ENCODE assay signal across 10 mouse cellular contexts in the genomic region with DNA sequence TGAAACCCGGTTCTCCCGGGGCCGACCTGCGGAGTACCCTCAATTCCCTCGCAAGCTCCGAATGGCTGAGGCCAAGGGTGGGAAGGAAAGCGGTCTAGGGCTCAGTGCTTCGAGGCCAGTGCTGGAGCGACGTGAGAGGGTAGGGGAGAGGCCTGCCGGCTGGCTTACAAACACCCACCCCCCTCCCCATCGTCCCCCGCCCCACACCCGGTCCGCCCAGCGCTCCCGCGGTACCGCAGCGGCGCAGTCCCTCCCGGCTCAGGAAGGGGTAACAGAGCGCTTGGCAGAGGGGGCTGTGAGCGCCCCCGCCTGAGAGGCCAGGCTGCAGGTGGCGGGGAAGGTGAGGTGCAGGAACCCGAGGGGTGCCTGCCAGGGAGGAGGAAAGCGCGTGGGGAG. TPM values are rescaled to one million over a fixed set of nuclear protein-coding genes. Genes with fewer than 3 reads are reported as not detected.
DNase-seq lines count a peak whose midpoint lies in the region; ATAC-seq and TF ChIP-seq lines count a peak whose summit lies in the region.
"Had no signal": no experiment of that assay in that cellular context is flagged by ENCODE, and none has a peak within 500 bp of the region (broad histone marks: within the 10 kb centered on the region; RNA-seq: fewer than 3 reads in every experiment).

Gene Dmrt3 (plus strand): TSS at position 287 of the 396 bp plus-strand sequence.

- intact Hi-C loops in heart, postnatal 10 days (cut with DNase I) = no loop called here

- no peak for DNase-seq in heart, postnatal 10 days
- no peak for DNase-seq in ES-E14 (ENCODE audit: low read depth, low spot score)
- peak; percentile 67 for DNase-seq in hindbrain, embryonic 11.5 days (ENCODE audit: low spot score)
- DNase-seq in urinary bladder, postnatal 4 days (ENCODE audit: low spot score in 2 of 2) = no peak
- DNase-seq in yolk sac, embryonic 10.5 days (ENCODE audit: low spot score) = no peak
- DNase-seq in urinary bladder, adult 18-20 months (ENCODE audit: low spot score in 2 of 2) = no peak

- H3K4me3 ChIP-seq in heart, embryonic 12.5 days = peak within 1 kb of the TSS; percentile 45
- H3K4me3 ChIP-seq in ES-E14 (ENCODE audit: insufficient read depth in 1 of 2, low read depth in 1 of 2, low read length in 2 of 2, poor library complexity in 1 of 2, severe bottlenecking in 1 of 2) = peak within 1 kb of the TSS; percentile 53 to 86
- H3K4me3 ChIP-seq in hindbrain, embryonic 11.5 days (ENCODE audit: low read depth, low read length) = peak within 1 kb of the TSS; percentile 31
- peak within 1 kb of the TSS; percentile 21 for H3K4me3 ChIP-seq in midbrain, embryonic 15.5 days
- H3K4me3 ChIP-seq: erythroblast, embryonic 14.5 days had no signal

- H3K9ac ChIP-seq in heart, embryonic 12.5 days = peak within 1 kb of the TSS; percentile 47
- peak within 1 kb of the TSS; percentile 65 for H3K9ac ChIP-seq in ES-E14 (ENCODE audit: insufficient read depth, low read depth, low read length, poor library complexity, severe bottlenecking)
- H3K9ac ChIP-seq in hindbrain, embryonic 11.5 days (ENCODE audit: low read depth, low read length) = no peak within 1 kb of the TSS
- no peak within 1 kb of the TSS for H3K9ac ChIP-seq in midbrain, embryonic 15.5 days

- H3K27ac ChIP-seq in heart, embryonic 12.5 days (ENCODE audit: poor library complexity, severe bottlenecking) = no peak within 1 kb of the TSS
- H3K27ac ChIP-seq in ES-E14 (ENCODE audit: insufficient read depth, low read depth, low read length, poor library complexity, severe bottlenecking) = no peak within 1 kb of the TSS
- no peak within 1 kb of the TSS for H3K27ac ChIP-seq in hindbrain, embryonic 11.5 days (ENCODE audit: low read depth, low read length)
- H3K27ac ChIP-seq in midbrain, embryonic 15.5 days = no peak within 1 kb of the TSS

- no peaks in the 10 kb centered on the region for H3K9me3 ChIP-seq in heart, embryonic 12.5 days (replicated peaks)
- no peaks in the 10 kb centered on the region for H3K9me3 ChIP-seq in ES-E14 (ENCODE audit: control insufficient read depth, insufficient read depth, low read depth, low read length)
- no peaks in the 10 kb centered on the region for H3K9me3 ChIP-seq in hindbrain, embryonic 11.5 days (ENCODE audit: control insufficient read depth, low read length)
- H3K9me3 ChIP-seq in midbrain, embryonic 15.5 days = no peaks in the 10 kb centered on the region

- ATAC-seq in heart, embryonic 12.5 days (ENCODE audit: insufficient number of reproducible peaks, low FRiP score) = no peak
- peak; percentile 28; the same call in 1 of the 2 replicates for ATAC-seq in hindbrain, embryonic 11.5 days (ENCODE audit: low FRiP score)
- 0 out of 2 replicates have a peak, but pooled peaks have one; percentile 17 for ATAC-seq in midbrain, embryonic 15.5 days (replicated peaks)

- H3K36me3 ChIP-seq in heart, embryonic 12.5 days = no peaks in the 10 kb centered on the region
- H3K36me3 ChIP-seq in ES-E14 (ENCODE audit: control insufficient read depth, insufficient read depth, low read length, poor library complexity, severe bottlenecking) = no peaks in the 10 kb centered on the region
- no peaks in the 10 kb centered on the region for H3K36me3 ChIP-seq in hindbrain, embryonic 11.5 days (ENCODE audit: control insufficient read depth, insufficient read depth, low read length)
- no peaks in the 10 kb centered on the region for H3K36me3 ChIP-seq in midbrain, embryonic 15.5 days (replicated peaks)

- H3K4me2 ChIP-seq in heart, embryonic 12.5 days = peak within 1 kb of the TSS; percentile 76
- H3K4me2 ChIP-seq in hindbrain, embryonic 11.5 days (replicated peaks; ENCODE audit: low read depth, low read length) = peak within 1 kb of the TSS; percentile 61
- H3K4me2 ChIP-seq in midbrain, embryonic 15.5 days = peak within 1 kb of the TSS; percentile 52

- peaks cover 30% of the 10 kb centered on the region for H3K4me1 ChIP-seq in heart, embryonic 12.5 days (replicated peaks)
- H3K4me1 ChIP-seq in ES-E14 (ENCODE audit: control insufficient read depth in 2 of 2, insufficient read depth in 2 of 2, low read length in 2 of 2, poor library complexity in 1 of 2) = peaks cover 0 to 5% of the 10 kb centered on the region in 2 experiments; a peak in 2 of 4 replicates
- H3K4me1 ChIP-seq in hindbrain, embryonic 11.5 days (replicated peaks; ENCODE audit: control insufficient read depth, insufficient read depth, low read length) = peaks cover 16% of the 10 kb centered on the region
- peaks cover 21% of the 10 kb centered on the region for H3K4me1 ChIP-seq in midbrain, embryonic 15.5 days

- peaks cover 83% of the 10 kb centered on the region for H3K27me3 ChIP-seq in heart, embryonic 12.5 days (replicated peaks)
- peaks cover 94% of the 10 kb centered on the region for H3K27me3 ChIP-seq in hindbrain, embryonic 11.5 days (ENCODE audit: control insufficient read depth, insufficient read depth, low read length)
- H3K27me3 ChIP-seq in midbrain, embryonic 15.5 days (replicated peaks) = peaks cover 87% of the 10 kb centered on the region
- H3K27me3 ChIP-seq: CH12.LX had no signal

- in situ Hi-C loops in ES-E14 (cut with MboI; ENCODE audit: low sequenced_read_pairs in 2 of 2, unreplicated experiment in 2 of 2) = no loop called here

- under 1% methylated on average over 27 of the region's 29 CpGs for WGBS in heart, embryonic 12.5 days
- 0% methylated on average over 13 of the region's 29 CpGs for WGBS in hindbrain, embryonic 11.5 days
- WGBS in midbrain, embryonic 15.5 days = under 1% methylated on average over 27 of the region's 29 CpGs

TF ChIP-seq in ES-E14, 5 proteins besides CTCF, POLR2A, EP300 and RAD21:
- TF ChIP-seq ZNF384 (IDR thresholded peaks at IDR 0.05; ENCODE audit: low read depth, low read length) (no peak), HCFC1 (IDR thresholded peaks at IDR 0.05; ENCODE audit: borderline replicate concordance, insufficient read depth, low read length) (no peak), MAFK (IDR thresholded peaks at IDR 0.05; ENCODE audit: insufficient read depth, low read depth, low read length) (no peak)

RNA-seq across cellular contexts. Expression of gene Dmrt3, which starts in this region (rescaled TPM):
- polyA plus RNA-seq in heart, embryonic 12.5 days (2016; fragmentation: Nextera tagmentation; extraction: Ambion mirVana) = 0.18 TPM in 1 of 2 replicates, not detected in the other
- total RNA-seq in heart, postnatal 10 days (2021) = not detected
- 0.37 and 0.40 TPM in 2 replicates for total RNA-seq in ES-E14 (2012; rRNA removed)
- 0.67 and 1.2 TPM in 2 replicates for polyA plus RNA-seq in hindbrain, embryonic 11.5 days (2014; fragmentation: Nextera tagmentation; extraction: Ambion mirVana)
- polyA plus RNA-seq in midbrain, embryonic 15.5 days (2015; fragmentation: Nextera tagmentation; extraction: Ambion mirVana) = 0.22 and 0.32 TPM in 2 replicates
- total RNA-seq: CH12.LX had no signal
- polyA plus RNA-seq: erythroblast, embryonic 14.5 days had no signal

Comparison
In these comparisons a context has a peak if more than half of its experiments do, and no peak if none do; other contexts are left out.
1. Peak in ATAC-seq, H3K4me3 ChIP-seq and H3K4me2 ChIP-seq in midbrain, embryonic 15.5 days; RNA of the gene not detected or under 1 TPM.
2. H3K9ac ChIP-seq: peak in heart, embryonic 12.5 days (single experiment) and ES-E14 (single experiment); none in hindbrain, embryonic 11.5 days (single experiment) and midbrain, embryonic 15.5 days (single experiment).
3. Peak in every context shown above with its lines, with median percentiles within 50 percentile points of each other: H3K4me2 ChIP-seq and H3K4me3 ChIP-seq.